Mouse (Mus musculus) lung, postnatal 0 days (tissue): ENCODE data around the gene Abcc12. TPM values are rescaled to one million over a fixed set of nuclear protein-coding genes. Genes with fewer than 3 reads are reported as not detected.

Source experiments
- ATAC-seq: fragments of 200-750 bp; cut with Nextera tagmentation; 2 replicates; pipeline ENCODE4 v1.8.0; 2017; ENCODE audit warnings: moderate library complexity
- DNase-seq: peaks from one replicate; pipeline ENCODE4 v3.0.0-alpha.2; 2016; ENCODE audit warnings: low spot score
- H3K27ac ChIP-seq: fragments of 300-500 bp; sonication (generic); 2 replicates; pipeline ENCODE4 v1.5.1; 2014; ENCODE audit warnings: antibody characterized with exemption, mild to moderate bottlenecking, low read length, mixed read lengths
- H3K27me3 ChIP-seq: fragments of 300-500 bp; sonication (generic); replicated peaks from 2 replicates; pipeline ENCODE4 v1.6.1; 2014; ENCODE audit warnings: low read length, mixed read lengths; ENCODE audit not compliant: insufficient read depth
- H3K36me3 ChIP-seq: fragments of 300-500 bp; sonication (generic); 2 replicates; pipeline ENCODE4 v1.6.1; 2014; ENCODE audit warnings: low read length, mixed read lengths; ENCODE audit not compliant: insufficient read depth
- H3K4me1 ChIP-seq: fragments of 300-500 bp; sonication (generic); 2 replicates; pipeline ENCODE4 v1.6.1; 2014; ENCODE audit warnings: antibody characterized with exemption, low read depth, low read length, mixed read lengths; ENCODE audit not compliant: insufficient read depth
- H3K4me2 ChIP-seq: fragments of 300-500 bp; sonication (generic); replicated peaks from 2 replicates; pipeline ENCODE4 v1.6.1; 2014; ENCODE audit warnings: low read depth, mild to moderate bottlenecking, low read length, moderate library complexity, mixed read lengths
- H3K4me3 ChIP-seq: fragments of 300-500 bp; sonication (generic); 2 replicates; pipeline ENCODE4 v1.5.1; 2014; ENCODE audit warnings: low read depth, low read length
- H3K9ac ChIP-seq: fragments of 300-500 bp; sonication (generic); replicated peaks from 2 replicates; pipeline ENCODE4 v1.6.1; 2014; ENCODE audit warnings: low read depth, mild to moderate bottlenecking
- H3K9me3 ChIP-seq: fragments of 300-500 bp; sonication (generic); 2 replicates; pipeline ENCODE4 v1.6.1; 2016; ENCODE audit warnings: low read length, mixed read lengths
- CTCF ChIP-seq: IDR thresholded peaks from 2 replicates; pipeline ENCODE4 v1.5.1; 2016; ENCODE audit warnings: antibody characterized with exemption, mild to moderate bottlenecking
- EP300 ChIP-seq: IDR thresholded peaks from 2 replicates; pipeline ENCODE4 v1.6.1; 2016; ENCODE audit warnings: antibody characterized with exemption, mild to moderate bottlenecking, control low read depth
- WGBS: fragments of 180-500 bp; shearing (Covaris S2); extraction: QIAGEN DNeasy Blood & Tissue Kit; methylation state at CpG from one replicate; pipeline ENCODE4 v1.1.7; 2014; 5-methylcytosine and 5-hydroxymethylcytosine counted together
- polyA plus RNA-seq: library from polyadenylated mRNA; unstranded; fragments of >200 nt; fragmentation: Nextera tagmentation; extraction: Ambion mirVana; gene quantifications from 2 replicates; pipeline ENCODE4 v1.2.1, GENCODE M21; 2015

Gene Abcc12
- polyA plus RNA-seq, 1 experiment from 2014 or later: 0.30 TPM

- peak; percentile 27 for DNase-seq
Measured at GRCm38 (mm10) chr8:86475711-86476438, 104.6 kb downstream of the Abcc12 start.

GRCm38 (mm10) chr8:86474461-86474860, 106.0 kb downstream of the Abcc12 start:
- Histone ChIP-seq H3K27me3 (no peaks in the 10 kb centered on the region), H3K4me3 (no peak overlapping the region), H3K9ac (no peak overlapping the region), H3K27ac (no peak overlapping the region), H3K4me1 (no peaks in the 10 kb centered on the region), H3K9me3 (no peaks in the 10 kb centered on the region), H3K4me2 (no peak overlapping the region), H3K36me3 (no peaks in the 10 kb centered on the region)
- DNase-seq (no peak), ATAC-seq (no peak)
- 80% methylated on average over 4 of the region's 4 CpGs for WGBS
- TF ChIP-seq CTCF (no peak), EP300 (no peak)

More at GRCm38 (mm10) chr8:86475711-86476438, 104.6 kb downstream of the Abcc12 start:
- Histone ChIP-seq H3K27me3 (no peaks in the 10 kb centered on the region), H3K36me3 (no peaks in the 10 kb centered on the region), H3K9ac (no peak overlapping the region), H3K27ac (no peak overlapping the region), H3K4me1 (no peaks in the 10 kb centered on the region), H3K4me3 (no peak overlapping the region), H3K4me2 (no peak overlapping the region), H3K9me3 (no peaks in the 10 kb centered on the region)
- no peak; the same call in 1 of the 2 replicates for ATAC-seq
- no peak for TF ChIP-seq EP300
- TF ChIP-seq CTCF: peak; percentile 74
- WGBS: 44% methylated on average over 9 of the region's 9 CpGs

GRCm38 (mm10) chr8:86473121-86473520, 107.4 kb downstream of the Abcc12 start:
- Histone ChIP-seq H3K27ac (no peak overlapping the region), H3K4me3 (no peak overlapping the region), H3K36me3 (no peaks in the 10 kb centered on the region), H3K4me2 (no peak overlapping the region), H3K9ac (no peak overlapping the region), H3K4me1 (no peaks in the 10 kb centered on the region), H3K27me3 (no peaks in the 10 kb centered on the region), H3K9me3 (no peaks in the 10 kb centered on the region)
- 65% methylated on average over 6 of the region's 6 CpGs for WGBS
- DNase-seq (no peak), ATAC-seq (no peak)
- TF ChIP-seq CTCF (no peak), EP300 (no peak)

GRCm38 (mm10) chr8:86470717-86471116, 109.8 kb downstream of the Abcc12 start:
- TF ChIP-seq EP300 (no peak), CTCF (no peak)
- no peak for DNase-seq
- ATAC-seq: no peak
- Histone ChIP-seq H3K4me3 (no peak overlapping the region), H3K36me3 (no peaks in the 10 kb centered on the region), H3K27ac (no peak overlapping the region), H3K9me3 (no peaks in the 10 kb centered on the region), H3K27me3 (no peaks in the 10 kb centered on the region), H3K4me1 (no peaks in the 10 kb centered on the region), H3K9ac (no peak overlapping the region), H3K4me2 (no peak overlapping the region)
- 82% methylated on average over 2 of the region's 2 CpGs for WGBS

- no peak for ATAC-seq
- H3K36me3 ChIP-seq: no peaks in the 10 kb centered on the region
- no peak overlapping the region for H3K4me3 ChIP-seq
- no peak overlapping the region for H3K4me2 ChIP-seq
- H3K9me3 ChIP-seq: no peaks in the 10 kb centered on the region
- WGBS: 89% methylated on average over 2 of the region's 2 CpGs
- no peak for TF ChIP-seq CTCF
- no peak for TF ChIP-seq EP300
- no peaks in the 10 kb centered on the region for H3K27me3 ChIP-seq
- H3K4me1 ChIP-seq: no peaks in the 10 kb centered on the region
- DNase-seq: no peak
- no peak overlapping the region for H3K27ac ChIP-seq
- no peak overlapping the region for H3K9ac ChIP-seq
Measured at GRCm38 (mm10) chr8:86463215-86463614, 117.3 kb downstream of the Abcc12 start.

GRCm38 (mm10) chr8:86460372-86460771, 120.1 kb downstream of the Abcc12 start:
- Histone ChIP-seq H3K9ac (no peak overlapping the region), H3K4me2 (no peak overlapping the region)

More at GRCm38 (mm10) chr8:86460372-86460771, 120.1 kb downstream of the Abcc12 start:
- ATAC-seq (no peak), DNase-seq (no peak)
- H3K36me3 ChIP-seq: no peaks in the 10 kb centered on the region
- 70% methylated on average over 5 of the region's 5 CpGs for WGBS
- no peak for TF ChIP-seq CTCF
- no peak for TF ChIP-seq EP300
- H3K27me3 ChIP-seq: no peaks in the 10 kb centered on the region
- H3K4me3 ChIP-seq: no peak overlapping the region
- H3K27ac ChIP-seq: no peak overlapping the region
- H3K4me1 ChIP-seq: no peaks in the 10 kb centered on the region
- H3K9me3 ChIP-seq: no peaks in the 10 kb centered on the region
